Mouse (Mus musculus): Measurements from ENCODE around the gene Alkbh6.

- no peak for TF ChIP-seq CTCF (IDR thresholded peaks at IDR 0.05; ENCODE audit: low read depth)
- TF ChIP-seq EP300 (IDR thresholded peaks at IDR 0.05; ENCODE audit: low read depth), result no peak
Measured at GRCm38 (mm10) chr7:30318142-30318541, 9.6 kb downstream of the Alkbh6 start.

All from liver, embryonic 14.5 days (tissue).